ENCODE assay signal across 13 mouse cellular contexts in the genomic region with DNA sequence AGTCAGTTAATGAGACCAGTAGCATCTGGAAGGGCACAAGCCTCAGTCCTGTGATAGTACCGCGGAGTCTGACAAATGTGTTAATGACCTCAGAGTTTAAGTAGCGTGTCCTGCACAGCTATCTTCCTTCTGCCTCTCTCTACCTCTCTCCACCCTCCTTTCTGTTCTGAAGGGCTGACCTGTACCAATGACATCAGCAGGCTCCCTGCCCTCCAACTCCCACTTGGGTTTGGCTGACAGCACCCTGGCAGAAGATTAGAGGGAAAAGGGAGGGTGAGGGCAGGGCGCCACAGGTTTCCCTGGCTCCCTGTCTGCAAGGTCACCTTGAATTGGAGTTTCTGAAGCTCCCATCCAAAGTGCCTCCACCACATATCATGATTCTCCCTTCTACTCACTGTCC.
DNase-seq lines count a peak whose midpoint lies in the region; TF ChIP-seq lines count a peak whose summit lies in the region.
"Had no signal": no experiment of that assay in that cellular context is flagged by ENCODE, and none has a peak within 500 bp of the region (broad histone marks: within the 10 kb centered on the region; RNA-seq: fewer than 3 reads in every experiment).

No protein-coding gene starts in this region.

- DNase-seq in gastrocnemius, adult 18-20 months (ENCODE audit: low spot score) = peak; percentile 39
- no peak for DNase-seq in gastrocnemius, postnatal 4 days (ENCODE audit: low spot score in 2 of 2)
- peak; percentile 59 for DNase-seq in adrenal gland, postnatal 14 days
- DNase-seq in heart, adult 8-10 months (ENCODE audit: low spot score) = peak; percentile 71
- peak; percentile 43 for DNase-seq in heart, postnatal 25 days (ENCODE audit: low spot score)
- DNase-seq in right cerebral cortex, postnatal 36 days (ENCODE audit: low spot score in 2 of 2) = no peak
- DNase-seq in thymus, postnatal 0 days (ENCODE audit: low spot score) = no peak
- DNase-seq in left cerebral cortex, adult 2 months (ENCODE audit: extremely low spot score in 1 of 2, low spot score in 2 of 2) = no peak
- DNase-seq: B cell, adult 2 months; layer of hippocampus, adult 9-11 months; right cerebral cortex, postnatal 4 days had no signal

- no peak overlapping the region for H3K4me3 ChIP-seq in left cerebral cortex, adult 2 months
- H3K4me3 ChIP-seq: limb, embryonic 13.5 days; neural tube, embryonic 15.5 days had no signal

- H3K27ac ChIP-seq in left cerebral cortex, adult 2 months = no peak overlapping the region
- H3K27ac ChIP-seq: limb, embryonic 13.5 days; neural tube, embryonic 15.5 days had no signal

- intact Hi-C loops in heart, postnatal 25 days (cut with DNase I) = loop anchor here (5.0 kb wide), 1 partner anchor 45 kb away; no protein-coding TSS in a partner anchor
- intact Hi-C loops in left cerebral cortex, adult 2 months (cut with DNase I) = no loop called here

- TF ChIP-seq CTCF in left cerebral cortex, adult 2 months (IDR thresholded peaks at IDR 0.05) = no peak

Comparison
In these comparisons a context has a peak if more than half of its experiments do, and no peak if none do; other contexts are left out.
1. DNase-seq: peak in gastrocnemius, adult 18-20 months (single experiment), adrenal gland, postnatal 14 days (single experiment), heart, adult 8-10 months (single experiment) and heart, postnatal 25 days (single experiment); none in gastrocnemius, postnatal 4 days (0 of 2), right cerebral cortex, postnatal 36 days (0 of 2), thymus, postnatal 0 days (single experiment) and left cerebral cortex, adult 2 months (0 of 2).